In the genomic region with DNA sequence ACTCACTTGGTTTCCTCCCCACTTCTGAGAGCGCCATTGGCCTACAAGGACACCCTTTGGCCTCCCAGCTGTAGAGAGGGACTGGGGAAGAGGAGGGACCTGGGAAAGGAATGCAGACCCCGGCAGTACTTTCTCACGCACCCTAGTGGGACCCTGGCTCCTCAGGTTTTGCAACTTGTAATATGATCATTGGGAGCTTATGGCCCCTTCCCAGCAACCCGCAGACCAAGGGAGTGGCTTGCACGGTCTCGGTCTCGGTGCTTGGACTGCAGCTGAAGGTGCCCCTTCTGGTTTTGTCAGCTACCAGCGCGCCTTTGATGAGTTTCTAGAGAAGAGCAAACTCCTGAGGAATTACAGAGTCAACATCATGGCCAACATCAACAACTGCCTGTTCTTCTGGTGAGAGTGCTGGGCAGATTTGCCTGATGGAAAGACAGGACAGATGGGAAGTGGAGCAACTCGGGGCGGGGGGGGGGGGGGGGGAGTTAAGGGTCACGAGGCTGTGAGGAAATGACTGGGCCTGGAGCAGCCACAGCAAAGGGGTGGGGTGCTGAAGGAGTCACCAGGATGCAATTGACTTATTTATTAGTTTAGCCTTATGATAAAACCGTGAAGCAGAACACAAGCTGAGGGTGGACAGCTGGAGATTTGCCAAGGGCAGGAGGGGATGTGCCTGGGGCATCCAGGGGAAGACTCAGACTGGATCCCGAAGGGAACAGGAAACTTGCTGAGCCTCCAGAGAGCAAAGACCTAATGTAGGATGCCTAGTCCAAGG, we compare ENCODE assay signal across 11 mouse cellular contexts. TPM values are rescaled to one million over a fixed set of nuclear protein-coding genes. Genes with fewer than 3 reads are reported as not detected.
DNase-seq lines count a peak whose midpoint lies in the region; ATAC-seq lines count a peak whose summit lies in the region.
"Had no signal": no experiment of that assay in that cellular context is flagged by ENCODE, and none has a peak within 500 bp of the region (broad histone marks: within the 10 kb centered on the region; RNA-seq: fewer than 3 reads in every experiment).

No protein-coding gene starts in this region.

- H3K27me3 ChIP-seq in forebrain, embryonic 11.5 days (ENCODE audit: control insufficient read depth, insufficient read depth, low read length), result peaks cover 71% of the 10 kb centered on the region

- 21% methylated on average over 13 of the region's 14 CpGs for WGBS in forebrain, embryonic 11.5 days

- H3K4me2 ChIP-seq in forebrain, embryonic 11.5 days (ENCODE audit: low read depth, low read length, severe bottlenecking), result no peak overlapping the region
- H3K4me2 ChIP-seq: limb, embryonic 15.5 days had no signal

- H3K4me1 ChIP-seq in forebrain, embryonic 11.5 days (replicated peaks; ENCODE audit: control insufficient read depth, insufficient read depth, low read length), result peaks cover 7% of the 10 kb centered on the region

- H3K9ac ChIP-seq in forebrain, embryonic 11.5 days (ENCODE audit: low read length), result no peak overlapping the region
- H3K9ac ChIP-seq: limb, embryonic 15.5 days had no signal

- no peak for ATAC-seq in monocyte, adult 5-6 weeks (replicated peaks; ENCODE audit: insufficient number of reproducible peaks, low FRiP score, low TSS enrichment, poor library complexity, severe bottlenecking)
- ATAC-seq in forebrain, embryonic 11.5 days (replicated peaks; ENCODE audit: low FRiP score), result no peak

- H3K36me3 ChIP-seq in forebrain, embryonic 11.5 days (ENCODE audit: control insufficient read depth, insufficient read depth, low read length), result no peaks in the 10 kb centered on the region
- H3K36me3 ChIP-seq: limb, embryonic 15.5 days had no signal

- peak; percentile 97 for DNase-seq in heart, adult 11 months
- DNase-seq in heart, adult 8-10 months (ENCODE audit: low spot score), result no peak
- DNase-seq in adrenal gland, postnatal 36 days, result peak; percentile 75 to 80
- peak; percentile 75 to 85 for DNase-seq in kidney, adult 8-10 months
- DNase-seq in lung, postnatal 36 days, result peak; percentile 56
- no peak for DNase-seq in forebrain, embryonic 11.5 days (ENCODE audit: low spot score)
- DNase-seq in layer of hippocampus, adult 18-20 months (ENCODE audit: low spot score in 2 of 2), result no peak
- DNase-seq: right cerebral cortex, postnatal 25 days had no signal

- H3K9me3 ChIP-seq in forebrain, embryonic 11.5 days (ENCODE audit: control insufficient read depth, low read length), result no peaks in the 10 kb centered on the region
- H3K9me3 ChIP-seq: limb, embryonic 15.5 days had no signal

- no peak overlapping the region for H3K27ac ChIP-seq in forebrain, embryonic 11.5 days (ENCODE audit: low read depth, low read length)
- H3K27ac ChIP-seq: limb, embryonic 15.5 days had no signal

- no peak overlapping the region for H3K4me3 ChIP-seq in forebrain, embryonic 11.5 days (ENCODE audit: low read depth, low read length)
- H3K4me3 ChIP-seq: limb, embryonic 15.5 days had no signal

RNA-seq across cellular contexts. Expression of gene Tnfaip2, which starts 6.8 kb away (rescaled TPM):
- 10 to 100 TPM; 25.2 to 49.3 (median 41.6) TPM for total RNA-seq in heart, adult 8-10 months (2022)
- total RNA-seq in adrenal gland, postnatal 36 days (2021), result 10 to 100 TPM; 13.9 to 14.3 TPM
- total RNA-seq in monocyte, adult 5-6 weeks (2017), result 25.9 to 40.4 TPM (median 27.4 TPM) in 3 replicates
- polyA plus RNA-seq in forebrain, embryonic 11.5 days (2014; fragmentation: Nextera tagmentation; extraction: Ambion mirVana), result 1.5 and 2.0 TPM in 2 replicates
- total RNA-seq in layer of hippocampus, adult 18-20 months (2021), result 1 to 10 TPM in 1 of 2 experiments, under 1 TPM in 1; 0.30 to 1.7 TPM

RNA-seq across cellular contexts. Expression of gene Exoc3l4, which starts 32.3 kb away (rescaled TPM):
- total RNA-seq in heart, adult 8-10 months (2022), result 1 to 10 TPM; 2.1 to 3.6 (median 3.0) TPM
- 1 to 10 TPM; 4.8 to 6.7 TPM for total RNA-seq in adrenal gland, postnatal 36 days (2021)
- 1.1 TPM in 1 of 3 replicates, not detected in the others for total RNA-seq in monocyte, adult 5-6 weeks (2017)
- 3.0 and 3.3 TPM in 2 replicates for polyA plus RNA-seq in forebrain, embryonic 11.5 days (2014; fragmentation: Nextera tagmentation; extraction: Ambion mirVana)
- 1 to 10 TPM; 6.1 to 7.1 TPM for total RNA-seq in layer of hippocampus, adult 18-20 months (2021)

RNA-seq across cellular contexts. Expression of gene Gm266, which starts 36.5 kb away (rescaled TPM):
- total RNA-seq in heart, adult 8-10 months (2022), result under 1 TPM in 2 of 4 experiments, not detected in 2; 0.22 to 0.35 TPM
- total RNA-seq in adrenal gland, postnatal 36 days (2021), result under 1 TPM in 1 of 2 experiments, not detected in 1; 0.53 TPM
- total RNA-seq in monocyte, adult 5-6 weeks (2017), result not detected in 3 replicates
- polyA plus RNA-seq in forebrain, embryonic 11.5 days (2014; fragmentation: Nextera tagmentation; extraction: Ambion mirVana), result 4.7 and 5.0 TPM in 2 replicates
- 1 to 10 TPM; 3.7 to 3.9 TPM for total RNA-seq in layer of hippocampus, adult 18-20 months (2021)

RNA-seq across cellular contexts. Expression of gene Lbhd2, which starts 42.5 kb away (rescaled TPM):
- not detected for total RNA-seq in heart, adult 8-10 months (2022)
- under 1 TPM in 1 of 2 experiments, not detected in 1; 0.59 TPM for total RNA-seq in adrenal gland, postnatal 36 days (2021)
- total RNA-seq in monocyte, adult 5-6 weeks (2017), result not detected in 3 replicates
- polyA plus RNA-seq in forebrain, embryonic 11.5 days (2014; fragmentation: Nextera tagmentation; extraction: Ambion mirVana), result not detected in 2 replicates
- 1 to 10 TPM in 1 of 2 experiments, under 1 TPM in 1; 0.53 to 1.2 TPM for total RNA-seq in layer of hippocampus, adult 18-20 months (2021)
- polyA plus RNA-seq: C2C12 had no signal

Comparison
In these comparisons a context has a peak if more than half of its experiments do, and no peak if none do; other contexts are left out.
1. DNase-seq: peak in heart, adult 11 months (single experiment), adrenal gland, postnatal 36 days (2 of 2), kidney, adult 8-10 months (2 of 2) and lung, postnatal 36 days (single experiment); none in heart, adult 8-10 months (single experiment), forebrain, embryonic 11.5 days (single experiment) and layer of hippocampus, adult 18-20 months (0 of 2).
2. RNA of gene Tnfaip2, which starts 6.8 kb away (total RNA-seq): 25.2 to 49.3 TPM in heart, adult 8-10 months, 25.9 to 40.4 TPM in monocyte, adult 5-6 weeks and 13.9 to 14.3 TPM in adrenal gland, postnatal 36 days; 0.30 to 1.7 TPM in layer of hippocampus, adult 18-20 months; every median in the first group is over 4 times any median in the second.